ENCODE assay signal across 21 mouse cellular contexts in the genomic region with DNA sequence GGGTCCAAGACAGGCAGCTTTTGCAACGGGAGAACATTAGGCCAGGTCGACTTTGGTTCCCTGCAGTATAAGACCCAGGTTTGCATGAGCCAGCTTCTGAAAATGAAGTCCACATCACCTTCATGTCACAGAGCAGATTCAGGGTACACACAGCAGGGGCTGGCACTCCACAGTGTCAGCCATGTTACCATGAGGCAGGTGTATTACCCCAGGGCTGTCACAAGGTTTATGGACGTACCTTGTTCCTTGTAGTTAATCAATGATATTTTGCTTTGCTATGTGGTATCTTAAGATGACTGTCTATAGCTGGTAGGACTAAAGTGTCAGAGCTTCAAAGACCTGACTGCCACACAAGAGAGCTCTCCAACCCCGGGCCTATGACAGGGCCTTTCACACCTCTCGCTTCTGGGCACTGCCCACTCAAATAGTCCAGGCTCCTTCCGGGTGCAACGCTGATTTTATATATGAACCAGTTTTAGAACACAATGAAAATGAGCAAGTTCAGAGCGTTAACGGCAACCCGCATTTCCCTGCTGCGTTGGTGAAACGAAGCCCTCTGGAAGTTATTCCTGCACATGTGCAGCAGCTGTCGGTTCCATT.
"Had no signal": no experiment of that assay in that cellular context is flagged by ENCODE, and none has a peak within 500 bp of the region (broad histone marks: within the 10 kb centered on the region; RNA-seq: fewer than 3 reads in every experiment).

No protein-coding gene starts in this region.

- H3K4me3 ChIP-seq: kidney, embryonic 15.5 days; limb, embryonic 12.5 days; limb, embryonic 15.5 days; liver, embryonic 12.5 days; liver, embryonic 15.5 days; midbrain, embryonic 12.5 days; midbrain, embryonic 15.5 days had no signal

- H3K27me3 ChIP-seq: kidney, embryonic 15.5 days; limb, embryonic 12.5 days; limb, embryonic 15.5 days; liver, embryonic 12.5 days; liver, embryonic 15.5 days; midbrain, embryonic 12.5 days; midbrain, embryonic 15.5 days had no signal

- H3K9me3 ChIP-seq: kidney, embryonic 15.5 days; limb, embryonic 12.5 days; limb, embryonic 15.5 days; liver, embryonic 12.5 days; liver, embryonic 15.5 days; midbrain, embryonic 12.5 days; midbrain, embryonic 15.5 days had no signal

- ATAC-seq: liver, embryonic 12.5 days; midbrain, embryonic 15.5 days had no signal

- H3K4me2 ChIP-seq: kidney, embryonic 15.5 days; limb, embryonic 12.5 days; limb, embryonic 15.5 days; liver, embryonic 12.5 days; liver, embryonic 15.5 days; midbrain, embryonic 12.5 days; midbrain, embryonic 15.5 days had no signal

- H3K9ac ChIP-seq: kidney, embryonic 15.5 days; limb, embryonic 12.5 days; limb, embryonic 15.5 days; liver, embryonic 12.5 days; liver, embryonic 15.5 days; midbrain, embryonic 12.5 days; midbrain, embryonic 15.5 days had no signal

- DNase-seq: kidney, adult 11 months; kidney, adult 8-10 months; kidney, postnatal 10 days; kidney, postnatal 36 days; layer of hippocampus, postnatal 36 days; left cerebral cortex, postnatal 4 days; lung, adult 2 months; lung, postnatal 14 days; lung, postnatal 4 days; right cerebral cortex, postnatal 25 days; spleen, adult 18-20 months; thymus, adult 2 months; thymus, postnatal 25 days had no signal

- H3K4me1 ChIP-seq: kidney, embryonic 15.5 days; midbrain, embryonic 15.5 days had no signal

- H3K27ac ChIP-seq: kidney, embryonic 15.5 days; limb, embryonic 15.5 days; liver, embryonic 12.5 days; liver, embryonic 15.5 days; midbrain, embryonic 12.5 days; midbrain, embryonic 15.5 days; stomach, postnatal 0 days had no signal
